Mouse (Mus musculus): ENCODE results near the gene Alg3.

DNA sequence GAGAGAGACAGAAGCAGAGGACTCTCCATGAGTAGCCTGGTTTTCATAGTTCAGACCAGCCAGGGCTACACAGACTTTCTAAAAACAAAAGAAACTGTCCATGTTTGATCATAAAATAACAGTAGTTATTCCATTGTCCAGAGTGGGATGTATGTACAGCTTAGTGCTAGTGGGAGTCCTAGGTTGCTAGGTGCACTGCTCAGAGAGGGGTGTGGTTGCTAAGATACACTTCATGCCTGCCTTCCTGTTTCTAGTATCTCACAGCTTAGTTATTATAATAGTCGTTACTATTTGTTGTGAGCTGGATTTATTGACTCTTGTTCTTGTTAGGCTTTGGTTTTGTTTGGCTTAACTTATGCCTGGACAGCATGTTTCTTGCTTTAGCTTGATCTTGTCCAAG is 46.5 kb downstream of the Alg3 start:
- no peak for TF ChIP-seq MAX (IDR thresholded peaks at IDR 0.05; ENCODE audit: low read length)
- no peak for TF ChIP-seq CTCF (conservative IDR thresholded peaks at IDR 0.05 in 1 of 2, IDR thresholded peaks at IDR 0.05 in 1 of 2; ENCODE audit: low read depth in 2 of 2, low read length in 2 of 2)
- no peak for TF ChIP-seq NELFE (IDR thresholded peaks at IDR 0.05; ENCODE audit: low read depth, low read length)

Data from CH12.LX (cell line).